Mouse (Mus musculus) bone marrow, adult 2 months (tissue): ENCODE measurements around the gene Klk1b5. TPM values are rescaled to one million over a fixed set of nuclear protein-coding genes. Genes with fewer than 3 reads are reported as not detected.
"Not testable (repeated sequence)": the region's sequence is repeated elsewhere in the genome, so short reads cannot be mapped to it uniquely, and the experiment has no call there.

Experiments
- H3K27ac ChIP-seq: fragments of 200-500 bp; 2 replicates; pipeline ENCODE4 v1.5.1; 2012; ENCODE audit warnings: low read depth, mild to moderate bottlenecking, control low read depth, inconsistent platforms, low read length; ENCODE audit not compliant: control insufficient read depth, poor library complexity, insufficient read depth
- H3K4me1 ChIP-seq: fragments of 200-500 bp; 2 replicates; pipeline ENCODE4 v1.6.1; 2011; ENCODE audit warnings: low read length; ENCODE audit not compliant: control insufficient read depth, insufficient read depth
- H3K4me3 ChIP-seq: fragments of 200-500 bp; replicated peaks from 2 replicates; pipeline ENCODE3; 2011; ENCODE audit warnings: mild to moderate bottlenecking, low read depth, low read length, control low read depth; ENCODE audit not compliant: control insufficient read depth
- CTCF ChIP-seq: fragments of 200-500 bp; IDR thresholded peaks from 2 replicates; pipeline ENCODE4 v1.5.1; 2011; ENCODE audit warnings: low read length, control low read depth; ENCODE audit not compliant: control insufficient read depth, insufficient read depth
- POLR2A ChIP-seq: fragments of 200-500 bp; IDR thresholded peaks from 2 replicates; pipeline ENCODE4 v1.6.1; 2011; ENCODE audit warnings: low read depth, mild to moderate bottlenecking, control low read depth, low read length, borderline replicate concordance; ENCODE audit not compliant: control insufficient read depth
- WGBS: fragments of 180-500 bp; shearing (Covaris S2); methylation state at CpG from one replicate; pipeline ENCODE4 v1.1.7; 2018; 5-methylcytosine and 5-hydroxymethylcytosine counted together
- polyA plus RNA-seq: library from polyadenylated mRNA; stranded (reverse); fragments of >200 nt; gene quantifications from 2 replicates; pipeline ENCODE4 v1.2.4, GENCODE M21; 2011; ENCODE audit warnings: low replicate concordance; ENCODE audit not compliant: missing spikeins, insufficient read depth, insufficient read length

The Klk1b5 gene
- polyA plus RNA-seq, 1 experiment: not detected

GRCm38 (mm10) chr7:44247971-44248370, 32.2 kb downstream of the Klk1b5 start:
- H3K4me3 ChIP-seq: no peak overlapping the region

GRCm38 (mm10) chr7:44249248-44249647, 33.5 kb downstream of the Klk1b5 start:
- TF ChIP-seq POLR2A: no peak
- no peak for TF ChIP-seq CTCF
- Histone ChIP-seq H3K4me3 (no peak overlapping the region), H3K4me1 (no peaks in the 10 kb centered on the region; the same call in 1 of the 2 replicates), H3K27ac (no peak overlapping the region)
- WGBS: 83% methylated on average over 4 of the region's 4 CpGs

More at GRCm38 (mm10) chr7:44247971-44248370, 32.2 kb downstream of the Klk1b5 start:
- TF ChIP-seq POLR2A: no peak
- no peak for TF ChIP-seq CTCF
- H3K4me1 ChIP-seq: no peaks in the 10 kb centered on the region; the same call in 1 of the 2 replicates
- no peak overlapping the region for H3K27ac ChIP-seq
- WGBS: 92% methylated on average over 2 of the region's 2 CpGs

- WGBS: 83% methylated on average over 17 of the region's 17 CpGs
- H3K27ac ChIP-seq, H3K4me1 ChIP-seq, H3K4me3 ChIP-seq: not testable (repeated sequence)
Observed at GRCm38 (mm10) chr7:44250732-44251275, 35.1 kb downstream of the Klk1b5 start.

GRCm38 (mm10) chr7:44253023-44253616, 37.4 kb downstream of the Klk1b5 start:
- H3K4me3 ChIP-seq: no peak overlapping the region
- TF ChIP-seq POLR2A (no peak), CTCF (no peak)
- WGBS: 82% methylated on average over 15 of the region's 15 CpGs
- no peak overlapping the region for H3K27ac ChIP-seq
- no peaks in the 10 kb centered on the region for H3K4me1 ChIP-seq

- Histone ChIP-seq H3K4me1 (no peaks in the 10 kb centered on the region), H3K27ac (no peak overlapping the region), H3K4me3 (no peak overlapping the region)
- TF ChIP-seq POLR2A (no peak), CTCF (no peak)
- 57% methylated on average over 6 of the region's 6 CpGs for WGBS
Observed at GRCm38 (mm10) chr7:44254930-44255329, 39.2 kb downstream of the Klk1b5 start.

GRCm38 (mm10) chr7:44257278-44257677, 41.5 kb downstream of the Klk1b5 start, which contains the start of gene Acp4:
Gene Acp4 (minus strand): TSS chr7:44257378.
- TF ChIP-seq CTCF (no peak), POLR2A (no peak)
- Histone ChIP-seq H3K27ac (no peak within 1 kb of the TSS), H3K4me3 (no peak within 1 kb of the TSS), H3K4me1 (no peaks in the 10 kb centered on the region)
- 77% methylated on average over 4 of the region's 4 CpGs for WGBS

GRCm38 (mm10) chr7:44260410-44260809, 44.7 kb downstream of the Klk1b5 start:
- H3K4me1 ChIP-seq: no peaks in the 10 kb centered on the region
- TF ChIP-seq POLR2A (no peak), CTCF (no peak)
- no peak overlapping the region for H3K4me3 ChIP-seq
- WGBS: 72% methylated on average over 6 of the region's 6 CpGs
- H3K27ac ChIP-seq: no peak overlapping the region

- TF ChIP-seq POLR2A (no peak), CTCF (no peak)
- H3K4me1 ChIP-seq: no peaks in the 10 kb centered on the region
- no peak within 1 kb of the TSS for H3K27ac ChIP-seq
- H3K4me3 ChIP-seq: no peak within 1 kb of the TSS
- 34% methylated on average over 5 of the region's 5 CpGs for WGBS
Observed at GRCm38 (mm10) chr7:44261147-44261546, 45.4 kb downstream of the Klk1b5 start, which contains the start of gene Gm15517. Gene Gm15517 (plus strand): TSS chr7:44261447.
